7 mouse cellular contexts compared by ENCODE assay signal in the genomic region with DNA sequence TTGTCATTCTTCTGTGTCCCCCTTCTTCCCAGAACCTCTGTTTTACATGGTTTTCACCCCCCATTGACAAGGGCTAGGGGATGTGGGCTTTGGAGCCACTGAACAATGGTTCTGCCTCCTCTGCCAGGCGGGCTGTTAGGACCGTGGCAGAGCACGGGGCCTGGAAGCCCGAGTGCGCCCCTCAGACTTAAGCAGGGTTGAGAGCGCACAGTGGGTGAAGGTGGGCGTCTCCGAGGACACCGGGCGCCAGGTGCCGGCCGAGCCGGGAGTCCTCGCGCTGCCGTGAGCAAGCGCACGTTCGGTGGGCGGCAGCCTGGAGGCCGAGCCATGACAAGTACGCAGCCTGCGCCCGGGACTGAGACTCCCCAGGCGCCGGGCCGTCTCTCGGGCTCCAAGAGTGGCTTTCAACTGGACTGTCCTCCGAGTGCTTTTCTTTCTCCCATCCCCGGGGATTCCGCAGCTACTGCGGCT. TPM values are rescaled to one million over a fixed set of nuclear protein-coding genes. Genes with fewer than 3 reads are reported as not detected.
A peak's percentile ranks its signal among the peaks of the same experiment; 100 is the strongest.
DNase-seq lines count a peak whose midpoint lies in the region; ATAC-seq and TF ChIP-seq lines count a peak whose summit lies in the region.

No protein-coding gene starts in this region.

- no peaks in the 10 kb centered on the region for H3K9me3 ChIP-seq in ES-E14 (ENCODE audit: control insufficient read depth, insufficient read depth, low read depth, low read length)
- H3K9me3 ChIP-seq in forebrain, embryonic 10.5 days, result no peaks in the 10 kb centered on the region
- H3K9me3 ChIP-seq in hindbrain, embryonic 11.5 days (ENCODE audit: control insufficient read depth, low read length), result no peaks in the 10 kb centered on the region
- H3K9me3 ChIP-seq in midbrain, embryonic 12.5 days, result no peaks in the 10 kb centered on the region

- H3K4me2 ChIP-seq in hindbrain, embryonic 11.5 days (replicated peaks; ENCODE audit: low read depth, low read length), result peak overlapping the region; percentile 87
- H3K4me2 ChIP-seq in midbrain, embryonic 12.5 days (replicated peaks), result peak overlapping the region; percentile 80

- peaks cover 63% of the 10 kb centered on the region for H3K27me3 ChIP-seq in forebrain, embryonic 10.5 days (ENCODE audit: poor library complexity, severe bottlenecking)
- H3K27me3 ChIP-seq in hindbrain, embryonic 11.5 days (ENCODE audit: control insufficient read depth, insufficient read depth, low read length), result no peaks in the 10 kb centered on the region
- H3K27me3 ChIP-seq in midbrain, embryonic 12.5 days, result peaks cover 20% of the 10 kb centered on the region

- peak overlapping the region; percentile 63; the same call in 1 of the 2 replicates for H3K9ac ChIP-seq in ES-E14 (ENCODE audit: insufficient read depth, low read depth, low read length, poor library complexity, severe bottlenecking)
- peak overlapping the region; percentile 69 for H3K9ac ChIP-seq in hindbrain, embryonic 11.5 days (ENCODE audit: low read depth, low read length)
- peak overlapping the region; percentile 87 for H3K9ac ChIP-seq in midbrain, embryonic 12.5 days (replicated peaks)

- H3K4me3 ChIP-seq in ES-E14 (ENCODE audit: insufficient read depth in 1 of 2, low read depth in 1 of 2, low read length in 2 of 2, poor library complexity in 1 of 2, severe bottlenecking in 1 of 2), result peak overlapping the region; percentile 73 to 92
- H3K4me3 ChIP-seq in forebrain, embryonic 10.5 days, result peak overlapping the region; percentile 77
- H3K4me3 ChIP-seq in hindbrain, embryonic 11.5 days (ENCODE audit: low read depth, low read length), result peak overlapping the region; percentile 78
- peak overlapping the region; percentile 77 for H3K4me3 ChIP-seq in midbrain, embryonic 12.5 days

- ATAC-seq in hindbrain, embryonic 11.5 days (ENCODE audit: low FRiP score), result peak; percentile 53
- peak; percentile 38 for ATAC-seq in midbrain, embryonic 12.5 days (ENCODE audit: low FRiP score, low read depth)

- H3K27ac ChIP-seq in ES-E14 (ENCODE audit: insufficient read depth, low read depth, low read length, poor library complexity, severe bottlenecking), result no peak overlapping the region
- H3K27ac ChIP-seq in forebrain, embryonic 10.5 days, result peak overlapping the region; percentile 86
- H3K27ac ChIP-seq in hindbrain, embryonic 11.5 days (ENCODE audit: low read depth, low read length), result peak overlapping the region; percentile 78
- peak overlapping the region; percentile 88 for H3K27ac ChIP-seq in midbrain, embryonic 12.5 days (replicated peaks)

- DNase-seq in ES-E14 (ENCODE audit: low read depth, low spot score), result no peak
- peak; percentile 71 for DNase-seq in adrenal gland, adult 2 months
- peak; percentile 56 for DNase-seq in forebrain, embryonic 10.5 days (ENCODE audit: extremely low spot score, low spot score)
- peak; percentile 73 for DNase-seq in hindbrain, embryonic 11.5 days (ENCODE audit: low spot score)
- DNase-seq in left cerebral cortex, postnatal 36 days (ENCODE audit: low spot score in 2 of 2), result peak; percentile 65 to 70
- peak; percentile 26 for DNase-seq in telencephalon, adult 2 months (ENCODE audit: low read depth, low spot score)

- in situ Hi-C loops in ES-E14 (cut with MboI; ENCODE audit: low sequenced_read_pairs in 2 of 2, unreplicated experiment in 2 of 2), result no loop called here

- intact Hi-C loops in left cerebral cortex, postnatal 36 days (cut with DNase I), result loop anchor here (5.0 to 10.0 kb wide), 5 partner anchors 93 to 471 kb away; partner anchors contain the start of gene Gm815

- 0% methylated on average over 32 of the region's 32 CpGs for WGBS in forebrain, embryonic 10.5 days
- WGBS in hindbrain, embryonic 11.5 days, result under 1% methylated on average over 32 of the region's 32 CpGs
- 1% methylated on average over 32 of the region's 32 CpGs for WGBS in midbrain, embryonic 12.5 days

- H3K4me1 ChIP-seq in ES-E14 (ENCODE audit: control insufficient read depth in 2 of 2, insufficient read depth in 2 of 2, low read length in 2 of 2, poor library complexity in 1 of 2), result peaks cover 0 to 4% of the 10 kb centered on the region in 2 experiments; a peak in 2 of 4 replicates
- H3K4me1 ChIP-seq in forebrain, embryonic 10.5 days, result peaks cover 39% of the 10 kb centered on the region
- H3K4me1 ChIP-seq in hindbrain, embryonic 11.5 days (replicated peaks; ENCODE audit: control insufficient read depth, insufficient read depth, low read length), result no peaks in the 10 kb centered on the region
- peaks cover 26% of the 10 kb centered on the region for H3K4me1 ChIP-seq in midbrain, embryonic 12.5 days

- H3K36me3 ChIP-seq in ES-E14 (ENCODE audit: control insufficient read depth, insufficient read depth, low read length, poor library complexity, severe bottlenecking), result no peaks in the 10 kb centered on the region
- H3K36me3 ChIP-seq in forebrain, embryonic 10.5 days (replicated peaks), result no peaks in the 10 kb centered on the region
- H3K36me3 ChIP-seq in hindbrain, embryonic 11.5 days (ENCODE audit: control insufficient read depth, insufficient read depth, low read length), result no peaks in the 10 kb centered on the region
- H3K36me3 ChIP-seq in midbrain, embryonic 12.5 days, result no peaks in the 10 kb centered on the region

TF ChIP-seq in ES-E14, 5 proteins besides CTCF, POLR2A, EP300 and RAD21:
- TF ChIP-seq ZC3H11A (IDR thresholded peaks at IDR 0.05; ENCODE audit: borderline replicate concordance, low read depth, low read length) (no peak), HCFC1 (IDR thresholded peaks at IDR 0.05; ENCODE audit: borderline replicate concordance, insufficient read depth, low read length) (no peak), ZNF384 (IDR thresholded peaks at IDR 0.05; ENCODE audit: low read depth, low read length) (no peak), MAFK (IDR thresholded peaks at IDR 0.05; ENCODE audit: insufficient read depth, low read depth, low read length) (no peak), CHD2 (IDR thresholded peaks at IDR 0.05; ENCODE audit: low read depth, low read length) (no peak)

RNA-seq across cellular contexts. Expression of gene Vldlr, which starts 1.7 kb away (rescaled TPM):
- 4.6 and 7.5 TPM in 2 replicates for total RNA-seq in ES-E14 (2012; rRNA removed)
- total RNA-seq in adrenal gland, adult 2 months (2021), result 10 to 100 TPM; 18.5 to 35.4 TPM
- polyA plus RNA-seq in adrenal gland, adult 2 months (2012; rRNA removed), result 38.0 and 41.0 TPM in 2 replicates
- polyA plus RNA-seq in forebrain, embryonic 10.5 days (2016; fragmentation: Nextera tagmentation; extraction: Ambion mirVana), result 5.3 and 6.0 TPM in 2 replicates
- 9.9 and 10.4 TPM in 2 replicates for polyA plus RNA-seq in hindbrain, embryonic 11.5 days (2014; fragmentation: Nextera tagmentation; extraction: Ambion mirVana)
- total RNA-seq in left cerebral cortex, postnatal 36 days (2021), result 10 to 100 TPM; 58.3 to 60.9 TPM
- 14.3 and 17.3 TPM in 2 replicates for polyA plus RNA-seq in midbrain, embryonic 12.5 days (2016; fragmentation: Nextera tagmentation; extraction: Ambion mirVana)
